Mouse (Mus musculus): ENCODE measurements at regions not wholly inside any gene's neighbourhood (a gene's known extent, or its start where the extent isn't known, plus 50 kb on each side); places are given as distances from the start of the nearest gene placed in this dataset.

- no peak for DNase-seq (ENCODE audit: low spot score)
Observed at GRCm38 (mm10) chr12:26244701-26245100, 170.4 kb downstream of the Rnf144a start.

GRCm38 (mm10) chr12:26227557-26228020 lies 187.5 kb downstream of the Rnf144a start:
- DNase-seq (ENCODE audit: low spot score), result no peak

DNA sequence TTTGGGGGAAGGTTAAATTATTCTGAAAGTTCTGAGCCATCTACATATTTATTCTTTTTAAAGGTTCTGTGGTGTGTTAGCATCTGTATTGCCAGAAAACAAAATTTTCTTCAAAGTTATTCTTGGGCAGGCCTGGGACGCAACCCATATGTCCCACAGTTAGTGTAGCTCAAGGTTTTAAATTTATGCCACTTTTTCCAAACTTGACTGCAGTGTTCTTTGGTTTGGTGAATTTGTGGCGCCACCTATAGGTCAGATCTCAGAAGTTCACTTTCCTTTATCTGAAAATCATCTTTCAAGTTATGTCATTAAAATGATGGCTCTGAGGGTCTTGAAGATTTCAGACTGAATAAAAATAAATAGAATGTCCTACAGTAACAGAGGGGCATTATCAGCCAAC lies 188.7 kb downstream of the Rnf144a start:
- no peak for DNase-seq (ENCODE audit: low spot score)

GRCm38 (mm10) chr12:26212447-26212846 lies 202.6 kb downstream of the Rnf144a start:
- no peak for DNase-seq (ENCODE audit: low spot score)

- no peak for DNase-seq (ENCODE audit: low spot score)
Observed at GRCm38 (mm10) chr12:26211423-26211822, 203.6 kb downstream of the Rnf144a start.

DNA sequence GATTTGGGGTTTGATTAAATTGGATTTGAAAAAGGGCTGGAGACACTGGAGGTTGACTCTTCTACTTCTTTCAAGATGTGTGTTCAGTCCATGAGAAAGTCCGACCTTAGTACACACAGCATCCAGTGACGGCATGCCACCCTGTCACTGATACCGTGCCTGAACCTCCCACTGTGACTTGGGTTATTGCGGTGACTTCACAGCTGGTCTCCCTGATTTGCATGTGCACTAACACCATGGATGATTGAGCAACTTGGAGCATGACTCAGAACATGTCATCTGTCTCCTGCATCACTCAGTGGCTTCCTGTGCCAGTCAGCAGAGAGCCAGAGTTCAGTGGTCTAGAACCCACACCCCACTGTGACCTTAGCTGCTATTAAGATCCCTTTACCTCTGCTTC lies 208.3 kb downstream of the Rnf144a start:
- no peak for DNase-seq (ENCODE audit: low spot score)

DNA sequence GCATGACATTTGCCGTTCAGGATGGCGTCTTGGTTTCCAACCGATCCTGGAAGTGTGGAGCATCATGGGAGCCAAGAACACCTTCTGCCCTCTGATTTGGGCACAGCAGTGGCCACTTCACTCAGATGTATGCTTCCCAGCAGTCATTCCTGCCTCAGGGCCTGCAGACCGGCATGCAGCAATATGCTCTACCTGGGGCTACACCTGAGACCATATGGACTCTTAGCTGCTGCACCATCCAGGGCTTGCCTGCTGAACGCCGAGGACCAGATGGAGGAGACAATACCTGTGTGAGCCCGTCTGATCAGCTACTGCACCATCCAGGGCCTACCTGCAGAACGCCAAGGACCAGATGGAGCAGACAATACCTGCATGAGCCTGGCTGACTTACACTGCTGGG lies 209.0 kb downstream of the Rnf144a start:
- no peak for DNase-seq (ENCODE audit: low spot score)

GRCm38 (mm10) chr12:26191982-26192576 lies 223.0 kb downstream of the Rnf144a start:
- DNase-seq (ENCODE audit: low spot score), result no peak

DNA sequence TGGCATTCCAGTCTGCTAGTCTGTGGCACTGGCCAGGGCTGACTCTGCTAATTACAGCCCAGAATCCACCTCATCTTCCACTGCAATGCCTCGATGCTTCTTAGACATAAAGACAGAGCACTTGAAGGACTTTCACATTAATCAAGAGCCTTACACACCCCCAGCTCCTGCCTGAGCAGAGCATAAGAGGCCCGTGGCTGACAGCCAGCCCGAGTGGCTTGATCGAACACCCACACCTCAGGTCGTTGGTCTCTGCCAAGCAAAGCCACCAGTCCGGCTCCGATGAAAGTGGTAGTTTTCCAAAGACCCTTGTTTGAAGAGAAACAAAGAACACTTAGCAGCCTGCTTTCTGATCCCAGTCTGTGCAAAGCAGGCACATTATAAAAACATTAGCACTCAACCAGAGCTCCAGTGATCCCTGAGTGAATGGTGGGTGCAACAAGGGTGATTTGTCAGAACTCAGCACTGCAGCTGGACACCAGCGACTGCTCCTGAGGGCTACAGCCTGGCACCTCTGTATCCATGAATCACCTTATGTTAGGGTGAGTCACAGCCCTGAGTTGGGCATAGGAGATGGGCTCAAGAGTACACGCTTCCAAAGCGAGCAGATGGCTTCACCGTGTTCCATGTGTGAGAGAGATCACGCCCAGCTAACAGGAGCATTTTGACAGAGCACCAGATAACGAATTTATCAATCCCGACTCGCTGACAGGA lies 223.6 kb downstream of the Rnf144a start:
- no peak for DNase-seq (ENCODE audit: low spot score)

- DNase-seq (ENCODE audit: low spot score), result no peak
Observed at GRCm38 (mm10) chr12:26188996-26189395, 226.1 kb downstream of the Rnf144a start.

DNA sequence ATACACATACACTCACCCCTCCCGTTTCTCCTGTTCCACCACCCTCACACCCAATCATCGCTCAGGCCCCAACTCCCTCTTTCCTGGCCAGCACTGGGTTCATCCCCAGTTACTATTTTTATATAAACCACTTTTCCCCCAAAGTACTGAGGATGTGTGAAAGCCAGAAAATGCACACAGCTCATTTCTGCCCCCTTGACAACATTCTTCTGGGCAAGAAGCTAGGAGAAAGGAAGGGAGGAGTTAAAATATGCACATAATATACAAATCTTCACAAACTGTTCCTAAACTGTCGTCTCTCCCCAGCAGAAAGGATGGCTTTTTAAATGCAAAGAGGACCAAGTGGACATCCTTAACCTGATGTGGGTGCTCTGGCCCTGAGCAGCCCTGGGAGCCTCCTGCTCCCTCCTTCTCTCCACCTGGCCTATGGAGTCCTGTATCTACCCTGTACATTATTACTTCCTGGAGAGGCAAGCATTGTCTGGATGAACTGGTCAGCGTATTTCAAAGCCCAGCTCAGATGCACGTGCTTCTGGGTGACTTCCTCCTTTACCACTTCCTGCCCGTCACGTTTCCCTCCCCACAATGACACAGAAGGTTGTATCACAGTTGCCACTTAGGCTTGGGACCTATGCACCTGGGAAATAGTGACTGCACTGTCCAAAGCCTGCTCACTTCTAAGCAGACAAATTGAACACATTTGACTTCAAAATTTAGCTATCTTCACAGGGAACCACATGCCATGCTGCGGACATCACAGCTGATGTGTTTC lies 227.8 kb downstream of the Rnf144a start:
- no peak for DNase-seq (ENCODE audit: low spot score)

DNA sequence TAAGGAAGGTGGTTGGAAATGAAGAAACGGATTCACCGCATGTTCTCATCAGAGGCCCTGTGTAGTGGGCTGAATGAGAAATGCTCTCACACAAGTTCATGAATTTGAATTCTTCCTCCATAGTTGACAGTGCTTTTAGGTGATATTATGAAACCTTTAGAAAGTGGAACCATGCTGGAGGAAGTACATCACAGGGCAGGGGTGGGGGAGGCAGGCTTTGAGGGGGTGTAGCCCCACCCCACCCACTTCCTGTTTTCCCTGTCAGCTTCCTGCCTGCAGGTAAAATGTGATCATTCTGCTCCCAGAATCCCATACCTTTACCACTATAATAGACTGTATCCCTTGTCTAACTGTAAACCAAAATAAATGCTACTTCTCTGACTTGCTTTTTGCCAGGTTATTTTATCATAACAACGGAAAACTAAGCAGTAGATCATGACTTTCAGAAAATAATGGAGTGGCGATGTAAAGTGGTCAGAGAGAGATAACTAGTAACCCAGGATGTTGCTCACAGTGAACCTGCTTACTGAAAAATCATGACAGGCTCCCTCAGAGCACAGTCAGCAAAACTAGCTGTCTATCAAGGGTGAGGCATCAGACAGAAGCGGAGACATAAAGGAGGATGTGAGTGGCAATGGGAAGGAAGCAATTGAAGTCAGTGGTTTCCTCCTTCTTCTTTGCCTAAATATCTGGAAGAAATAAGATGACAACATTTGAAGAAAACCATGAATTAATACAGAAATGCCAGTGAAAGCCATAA lies 230.2 kb downstream of the Rnf144a start:
- no peak for DNase-seq (ENCODE audit: low spot score)

DNA sequence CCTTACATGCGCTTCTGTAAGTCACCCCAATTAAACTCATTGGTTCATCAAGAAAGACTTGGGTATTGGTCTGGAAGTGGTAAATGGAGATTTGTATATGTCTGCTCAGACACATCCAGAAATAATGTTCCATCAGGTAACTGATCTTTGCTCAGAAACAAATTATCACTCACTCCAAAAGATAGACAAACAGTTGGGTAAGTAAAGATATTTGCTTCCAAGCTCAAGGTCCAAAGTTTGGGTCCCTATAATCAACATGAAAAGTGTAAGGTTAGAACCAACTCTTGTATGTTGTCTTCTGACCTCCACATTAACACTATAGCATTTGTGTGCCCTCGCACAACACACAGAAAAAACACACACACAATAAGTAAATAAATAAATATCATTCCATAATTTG lies 232.0 kb downstream of the Rnf144a start:
- no peak for DNase-seq (ENCODE audit: low spot score)

DNA sequence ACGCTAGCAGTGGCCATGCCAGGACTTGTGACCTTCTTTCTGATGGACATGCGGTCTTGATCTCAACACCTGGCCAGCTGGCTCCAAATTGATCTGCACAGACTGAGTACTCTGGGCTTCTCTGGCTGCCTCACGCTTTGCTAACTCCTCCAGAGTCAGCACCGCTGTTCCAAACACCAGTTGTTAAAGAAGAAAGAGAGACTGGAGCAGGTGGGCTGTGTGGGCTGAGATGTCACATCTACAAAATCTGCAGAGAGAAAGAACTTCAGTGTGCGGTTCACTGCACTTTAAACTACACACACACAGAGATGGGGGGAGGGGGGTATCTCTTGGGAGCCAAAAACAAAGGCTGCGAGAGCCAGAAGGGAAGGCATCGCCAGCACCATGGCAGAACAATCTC lies 234.2 kb downstream of the Rnf144a start:
- no peak for DNase-seq (ENCODE audit: low spot score)

GRCm38 (mm10) chr12:26176231-26176662 lies 238.8 kb downstream of the Rnf144a start:
- DNase-seq (ENCODE audit: low spot score), result no peak

GRCm38 (mm10) chr12:26163416-26163815 lies 251.6 kb downstream of the Rnf144a start:
- DNase-seq (ENCODE audit: low spot score), result no peak

DNA sequence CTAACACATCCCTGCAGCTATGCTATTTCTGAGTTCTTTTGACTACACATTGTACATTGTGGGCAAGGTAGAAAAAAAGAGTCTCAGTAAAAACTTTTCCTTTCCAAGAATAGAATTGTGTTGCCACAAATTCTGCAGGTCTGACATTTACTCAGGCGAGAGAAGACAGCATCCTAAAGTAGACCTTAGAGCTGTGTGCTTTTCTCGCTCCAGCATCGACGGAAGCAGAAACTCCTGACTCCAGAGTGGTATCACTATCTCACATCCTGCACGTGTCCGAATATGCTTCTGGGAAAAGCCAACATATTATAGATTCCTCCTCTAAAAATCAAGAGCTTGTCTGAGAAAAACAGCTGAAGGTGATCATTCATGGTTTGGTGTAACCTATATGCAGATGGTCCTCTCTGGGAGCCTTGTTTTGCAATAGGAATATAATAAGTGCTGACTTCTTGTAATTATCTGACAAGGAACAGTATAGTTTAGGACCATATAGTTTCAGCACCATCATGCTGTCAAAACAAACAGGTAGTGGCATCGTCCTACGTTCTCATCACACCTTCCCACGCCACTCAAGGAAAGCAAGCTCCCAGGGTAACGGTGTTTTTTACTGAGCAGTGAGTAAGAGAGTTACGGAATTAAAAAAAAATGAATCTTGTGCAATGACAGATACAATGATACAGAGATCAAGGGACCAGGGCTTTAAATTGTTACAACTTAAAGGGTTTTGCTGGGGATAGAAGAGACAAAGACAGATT lies 254.0 kb downstream of the Rnf144a start:
- no peak for DNase-seq (ENCODE audit: low spot score)

DNA sequence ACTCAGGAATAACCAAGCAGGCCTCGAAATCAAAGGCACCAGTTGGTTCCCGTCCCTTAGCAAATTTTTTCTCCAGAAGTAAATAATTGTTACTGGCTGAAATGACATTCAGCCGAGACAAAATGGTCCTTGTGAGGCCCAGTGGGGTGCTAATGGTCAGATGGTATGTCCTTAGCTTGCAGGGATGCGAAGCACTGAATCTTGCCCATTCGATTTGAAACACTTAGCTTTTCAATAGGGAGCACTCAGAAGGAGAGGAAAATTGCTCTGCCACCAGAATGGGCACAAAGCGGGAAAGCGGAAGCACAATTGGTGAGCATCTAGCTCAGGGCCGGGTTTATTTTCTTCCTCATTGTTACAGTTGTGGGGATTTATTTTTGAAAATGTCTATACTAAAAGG lies 262.1 kb downstream of the Rnf144a start:
- no peak for DNase-seq (ENCODE audit: low spot score)

DNA sequence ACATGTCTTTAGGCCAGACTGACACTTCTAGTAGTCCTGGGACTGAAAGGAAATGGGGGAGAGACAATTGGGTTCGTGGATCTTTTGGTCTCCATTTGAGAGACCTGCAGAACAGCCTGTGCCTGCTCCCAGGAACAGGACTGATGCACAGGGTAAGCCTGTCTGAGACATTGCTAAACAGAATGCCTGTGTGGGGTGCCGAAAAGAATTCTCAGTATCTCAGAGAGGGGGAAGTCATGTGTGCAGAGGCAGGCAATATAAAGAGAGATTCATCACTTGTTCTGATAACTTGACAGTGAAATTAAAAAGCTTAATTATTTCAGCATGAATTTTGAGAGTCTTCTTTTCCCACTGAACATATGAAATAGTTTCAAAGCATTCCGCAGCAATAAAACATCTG lies 268.7 kb downstream of the Rnf144a start:
- no peak for DNase-seq (ENCODE audit: low spot score)

GRCm38 (mm10) chr12:26145085-26145714 lies 269.9 kb downstream of the Rnf144a start:
- no peak for DNase-seq (ENCODE audit: low spot score)

GRCm38 (mm10) chr12:26144616-26145015 lies 270.4 kb downstream of the Rnf144a start:
- DNase-seq (ENCODE audit: low spot score), result no peak
